Mouse (Mus musculus): ENCODE measurements around the gene Ddx49. TPM values are rescaled to one million over a fixed set of nuclear protein-coding genes. Genes with fewer than 3 reads are reported as not detected.

The Ddx49 gene
- polyA plus RNA-seq, 1 experiment from 2014 or later, result 58.9 TPM

DNA sequence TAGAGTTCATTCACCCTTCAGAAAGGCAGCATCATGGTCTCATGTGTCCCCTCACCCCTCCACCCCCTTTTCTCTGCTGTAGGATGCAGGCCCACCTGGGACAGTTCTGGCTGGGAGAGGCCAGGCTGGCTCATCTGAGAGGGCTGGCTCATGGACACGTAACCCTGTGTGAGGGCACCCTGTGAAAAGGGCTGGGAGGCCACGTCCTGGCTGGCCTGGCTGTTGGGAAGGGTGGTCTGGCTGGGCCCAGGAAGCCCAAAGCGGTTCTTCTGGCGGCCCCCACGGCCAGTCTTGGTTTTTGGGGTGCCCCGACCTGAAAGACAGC, 30.6 kb upstream of the Ddx49 start:
- no peak overlapping the region for H3K9ac ChIP-seq
- H3K4me3 ChIP-seq, result no peak overlapping the region
- H3K9me3 ChIP-seq, result no peaks in the 10 kb centered on the region
- H3K36me3 ChIP-seq, result peaks cover 74% of the 10 kb centered on the region
- H3K27ac ChIP-seq, result no peak overlapping the region
- 95% methylated on average over 6 of the region's 6 CpGs for WGBS
- peaks cover 10% of the 10 kb centered on the region for H3K27me3 ChIP-seq
- H3K4me1 ChIP-seq, result peaks cover 23% of the 10 kb centered on the region
- no peak for ATAC-seq (ENCODE audit: insufficient number of reproducible peaks, insufficient read depth, low FRiP score, low TSS enrichment)
- H3K4me2 ChIP-seq (replicated peaks), result no peak overlapping the region

DNA sequence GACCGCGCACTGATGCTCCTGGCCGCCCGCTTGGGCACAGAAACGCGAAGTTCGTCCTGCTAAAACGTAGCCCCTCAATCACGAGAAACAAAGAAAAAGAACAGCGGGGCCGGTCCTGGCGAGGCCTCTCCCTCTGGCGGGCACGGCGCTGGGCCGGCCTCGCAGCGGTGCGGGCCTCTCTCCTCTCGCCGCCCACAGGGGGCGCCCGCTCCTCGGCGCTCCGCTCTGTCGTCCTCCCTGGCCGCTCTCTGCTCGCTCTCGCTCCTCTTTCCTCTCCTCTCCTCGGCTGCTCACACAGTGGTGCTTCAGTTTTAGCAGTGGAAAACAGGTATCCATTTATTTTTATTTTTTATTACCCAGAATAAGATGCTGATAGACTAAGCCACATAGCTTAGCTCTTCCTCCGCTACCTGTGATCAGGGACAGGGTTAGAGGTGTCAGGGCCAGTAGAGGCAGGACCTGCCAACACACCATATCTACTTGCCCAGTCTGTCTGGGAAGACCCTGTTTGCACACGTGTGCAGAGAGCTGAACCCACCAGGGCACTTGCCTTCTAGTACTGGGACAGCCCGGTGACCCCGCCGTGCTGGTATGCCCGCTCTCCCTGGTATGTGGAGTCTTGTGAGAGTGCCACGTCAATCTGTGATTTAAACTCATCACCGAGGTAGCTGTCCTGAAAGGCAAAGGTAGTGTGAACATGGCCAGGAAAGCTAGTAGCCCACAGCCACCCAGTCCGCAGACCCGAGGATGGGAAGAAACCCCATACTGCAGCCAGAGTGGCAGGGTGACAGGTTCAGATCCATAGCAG, 30.0 kb upstream of the Ddx49 start:
- Histone ChIP-seq H3K9ac (0 out of 2 replicates have a peak overlapping the region, but pooled peaks have one; percentile 21), H3K4me1 (peaks cover 23% of the 10 kb centered on the region), H3K27me3 (peaks cover 10% of the 10 kb centered on the region), H3K36me3 (peaks cover 68% of the 10 kb centered on the region), H3K4me3 (no peak overlapping the region), H3K4me2 (replicated peaks) (peak overlapping the region; percentile 29; the same call in 1 of the 2 replicates), H3K27ac (no peak overlapping the region), H3K9me3 (no peaks in the 10 kb centered on the region)
- WGBS, result 22% methylated on average over 41 of the region's 41 CpGs
- peak; percentile 65; the same call in 1 of the 2 replicates for ATAC-seq (ENCODE audit: insufficient number of reproducible peaks, insufficient read depth, low FRiP score, low TSS enrichment)

GRCm38 (mm10) chr8:70331526-70331925, 29.2 kb upstream of the Ddx49 start:
- Histone ChIP-seq H3K9me3 (no peaks in the 10 kb centered on the region), H3K4me2 (replicated peaks) (peak overlapping the region; percentile 34; the same call in 1 of the 2 replicates), H3K27me3 (peaks cover 10% of the 10 kb centered on the region), H3K4me1 (peaks cover 23% of the 10 kb centered on the region), H3K27ac (peak overlapping the region; percentile 30; the same call in 1 of the 2 replicates), H3K4me3 (no peak overlapping the region), H3K9ac (0 out of 2 replicates have a peak overlapping the region, but pooled peaks have one; percentile 20), H3K36me3 (peaks cover 60% of the 10 kb centered on the region)
- no peak for ATAC-seq (ENCODE audit: insufficient number of reproducible peaks, insufficient read depth, low FRiP score, low TSS enrichment)
- 61% methylated on average over 19 of the region's 19 CpGs for WGBS

- Histone ChIP-seq H3K4me3 (peak overlapping the region; percentile 11), H3K27me3 (peaks cover 10% of the 10 kb centered on the region), H3K27ac (peak overlapping the region; percentile 30; the same call in 1 of the 2 replicates), H3K36me3 (peaks cover 54% of the 10 kb centered on the region), H3K9ac (0 out of 2 replicates have a peak overlapping the region, but pooled peaks have one; percentile 26), H3K4me1 (peaks cover 23% of the 10 kb centered on the region), H3K9me3 (no peaks in the 10 kb centered on the region), H3K4me2 (replicated peaks) (peak overlapping the region; percentile 34)
- ATAC-seq (ENCODE audit: insufficient number of reproducible peaks, insufficient read depth, low FRiP score, low TSS enrichment), result peak; percentile 71
- WGBS, result 30% methylated on average over 53 of the region's 53 CpGs
Observed at GRCm38 (mm10) chr8:70330741-70331364, 28.6 kb upstream of the Ddx49 start.

DNA sequence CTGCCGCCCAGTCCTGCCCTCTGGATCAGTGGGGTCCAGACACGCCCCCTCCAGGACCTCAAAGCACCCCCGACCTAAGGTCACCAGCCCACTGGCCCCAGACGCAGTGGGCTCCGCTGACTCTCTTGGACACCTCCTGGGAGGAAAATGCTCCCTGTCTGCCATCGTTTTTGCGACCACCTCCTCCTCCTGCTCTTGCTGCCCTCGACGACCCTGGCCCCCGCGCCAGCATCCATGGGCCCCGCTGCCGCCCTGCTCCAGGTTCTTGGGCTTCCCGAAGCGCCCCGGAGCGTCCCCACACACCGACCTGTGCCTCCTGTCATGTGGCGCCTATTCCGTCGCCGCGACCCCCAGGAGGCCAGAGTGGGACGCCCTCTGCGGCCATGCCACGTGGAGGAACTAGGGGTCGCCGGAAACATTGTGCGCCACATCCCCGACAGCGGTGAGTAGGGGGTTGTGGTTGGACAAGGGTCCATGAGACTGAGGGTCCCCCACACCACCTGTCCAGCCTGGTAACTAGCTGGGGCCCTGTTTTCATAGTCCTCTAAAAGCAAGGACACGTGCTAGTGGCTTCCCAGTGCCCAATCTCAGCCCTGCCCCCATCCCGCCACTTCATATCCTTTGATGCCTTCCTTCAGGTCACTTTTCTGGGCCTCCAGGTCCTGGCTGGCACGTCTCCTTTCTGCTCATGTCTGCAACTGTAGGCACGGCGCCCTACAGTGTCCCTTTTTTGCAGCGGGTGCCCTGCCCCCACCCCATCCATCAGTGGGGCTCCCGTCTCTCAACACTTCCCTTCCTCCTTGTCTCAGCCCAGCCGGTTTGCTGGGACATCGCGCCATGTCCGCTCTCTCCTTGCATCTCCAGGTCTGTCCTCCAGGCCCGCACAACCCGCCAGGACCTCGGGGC, 27.8 kb upstream of the Ddx49 start:
- WGBS, result 6% methylated on average over 45 of the region's 45 CpGs
- Histone ChIP-seq H3K9ac (peak overlapping the region; percentile 26), H3K4me3 (peak overlapping the region; percentile 11), H3K4me2 (replicated peaks) (peak overlapping the region; percentile 34), H3K9me3 (no peaks in the 10 kb centered on the region), H3K4me1 (peaks cover 23% of the 10 kb centered on the region), H3K27ac (no peak overlapping the region), H3K36me3 (peaks cover 48% of the 10 kb centered on the region), H3K27me3 (peaks cover 10% of the 10 kb centered on the region)
- 0 out of 2 replicates have a peak, but pooled peaks have one; percentile 13 for ATAC-seq (ENCODE audit: insufficient number of reproducible peaks, insufficient read depth, low FRiP score, low TSS enrichment)

DNA sequence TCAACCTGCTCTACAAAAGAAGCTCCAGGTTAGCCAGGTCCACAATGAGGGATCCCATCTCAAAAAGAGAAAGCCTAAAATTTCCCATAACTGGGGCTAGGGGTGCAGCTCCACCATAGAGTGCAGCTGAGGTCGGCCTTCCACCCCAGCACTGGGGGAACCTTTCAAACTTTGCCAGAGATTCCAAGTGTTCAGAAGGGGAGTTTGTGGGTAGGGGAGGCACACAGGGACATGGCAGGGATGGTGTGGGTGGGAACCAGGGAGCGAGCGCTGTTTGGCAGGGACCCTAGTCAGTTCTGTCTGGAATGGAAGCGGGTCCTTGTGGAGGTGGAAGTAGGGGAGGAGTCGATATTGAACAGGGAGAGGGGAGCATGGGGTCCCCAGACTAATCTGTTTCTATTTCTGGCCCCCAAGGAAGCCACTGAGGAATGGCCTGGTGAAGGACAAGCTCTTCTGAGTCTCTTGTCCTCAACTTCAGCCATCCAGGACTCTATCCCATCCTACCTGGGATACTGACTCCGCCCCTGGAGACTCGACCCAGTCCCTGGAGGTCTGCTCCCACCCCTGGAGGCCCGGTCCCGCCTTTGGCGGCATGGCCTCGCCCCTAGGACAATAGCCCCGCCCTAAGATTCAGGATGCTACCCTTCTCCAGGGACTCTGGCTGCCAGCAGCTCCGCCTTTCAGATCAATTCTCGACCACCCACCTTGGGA, 27.0 kb upstream of the Ddx49 start, which contains the start of gene Gdf1:
Gdf1 (plus strand) TSS at position 694 of the 711 bp plus-strand sequence.
- no peak for ATAC-seq (ENCODE audit: insufficient number of reproducible peaks, insufficient read depth, low FRiP score, low TSS enrichment)
- Histone ChIP-seq H3K4me3 (peak within 1 kb of the TSS; percentile 11), H3K9ac (peak within 1 kb of the TSS; percentile 26), H3K4me2 (replicated peaks) (peak within 1 kb of the TSS; percentile 34), H3K27ac (no peak within 1 kb of the TSS), H3K9me3 (no peaks in the 10 kb centered on the region), H3K36me3 (peaks cover 40% of the 10 kb centered on the region), H3K27me3 (peaks cover 10% of the 10 kb centered on the region), H3K4me1 (peaks cover 23% of the 10 kb centered on the region)
- 25% methylated on average over 14 of the region's 14 CpGs for WGBS

DNA sequence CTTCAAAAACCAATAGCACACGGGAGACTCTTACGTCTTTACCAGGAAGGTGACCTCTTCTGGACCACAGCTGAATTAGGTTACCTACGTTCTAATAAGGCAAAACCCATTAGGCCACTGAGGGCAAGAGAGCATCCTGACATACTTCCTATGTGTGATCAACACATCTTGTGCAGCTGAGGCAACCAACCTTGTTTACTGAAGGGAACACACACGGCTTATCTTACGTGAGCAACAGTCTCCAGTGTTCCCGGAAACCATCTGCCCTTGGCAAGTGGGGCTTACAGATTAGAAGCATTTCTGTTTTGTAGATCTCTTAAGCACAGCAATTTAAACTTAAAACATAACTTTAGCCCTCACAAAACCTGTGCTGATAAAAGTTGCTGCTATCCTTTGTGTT, 25.2 kb upstream of the Ddx49 start:
- ATAC-seq (ENCODE audit: insufficient number of reproducible peaks, insufficient read depth, low FRiP score, low TSS enrichment), result no peak
- H3K36me3 ChIP-seq, result peaks cover 27% of the 10 kb centered on the region
- 93% methylated on average over 6 of the region's 6 CpGs for WGBS

DNA sequence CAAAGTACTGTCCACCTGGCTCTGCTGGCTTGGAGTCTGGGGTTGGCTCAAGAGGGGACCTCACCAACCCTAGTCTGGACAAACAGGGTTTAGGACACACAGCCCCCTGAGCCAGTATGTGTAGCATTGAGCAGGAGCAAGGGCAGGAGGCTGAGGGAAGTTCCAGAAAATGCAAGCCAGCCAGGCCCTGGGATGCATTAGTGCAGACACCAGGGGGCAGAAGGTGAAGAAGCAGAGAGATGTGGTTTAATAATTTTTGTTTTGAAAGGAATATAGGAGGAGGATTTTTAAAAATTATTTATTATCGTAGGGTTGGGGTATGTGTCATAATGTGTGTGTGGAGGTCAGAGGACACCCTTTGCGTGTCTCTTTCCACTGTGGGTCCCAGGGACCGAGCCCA, 21.4 kb upstream of the Ddx49 start:
- Histone ChIP-seq H3K36me3 (peaks cover 16% of the 10 kb centered on the region), H3K4me1 (no peaks in the 10 kb centered on the region), H3K27me3 (no peaks in the 10 kb centered on the region), H3K4me3 (no peak overlapping the region), H3K27ac (no peak overlapping the region), H3K9ac (no peak overlapping the region), H3K4me2 (replicated peaks) (no peak overlapping the region), H3K9me3 (no peaks in the 10 kb centered on the region)
- 87% methylated on average over 3 of the region's 3 CpGs for WGBS
- ATAC-seq (ENCODE audit: insufficient number of reproducible peaks, insufficient read depth, low FRiP score, low TSS enrichment), result no peak

More for the DNA sequence above, 25.2 kb upstream of the Ddx49 start:
- peaks cover 10% of the 10 kb centered on the region for H3K27me3 ChIP-seq
- no peak overlapping the region for H3K27ac ChIP-seq
- H3K4me3 ChIP-seq, result no peak overlapping the region
- peaks cover 23% of the 10 kb centered on the region for H3K4me1 ChIP-seq
- no peak overlapping the region for H3K9ac ChIP-seq
- no peaks in the 10 kb centered on the region for H3K9me3 ChIP-seq
- H3K4me2 ChIP-seq (replicated peaks), result no peak overlapping the region

DNA sequence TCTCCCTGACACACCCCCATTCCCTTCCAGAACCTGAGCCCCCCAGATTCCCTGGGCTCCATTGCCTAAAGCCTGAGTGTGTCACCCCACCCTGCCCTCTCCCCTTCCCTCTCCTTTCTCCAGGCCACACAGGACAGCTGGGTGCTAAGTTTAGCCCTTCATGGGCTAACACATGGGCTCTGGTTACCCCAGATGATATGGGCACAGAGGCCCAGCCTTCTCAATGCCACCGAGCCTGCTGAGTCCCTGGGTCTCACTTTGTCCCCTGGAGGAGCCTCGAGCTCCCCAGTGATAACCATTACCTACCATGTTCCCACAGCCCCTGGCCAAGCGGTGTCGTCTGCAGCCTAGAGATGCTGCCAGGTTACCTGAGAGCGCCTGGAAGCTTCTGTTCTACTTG, 15.6 kb upstream of the Ddx49 start:
- Histone ChIP-seq H3K9me3 (no peaks in the 10 kb centered on the region), H3K4me2 (replicated peaks) (peak overlapping the region; percentile 68; the same call in 1 of the 2 replicates), H3K4me3 (no peak overlapping the region), H3K4me1 (peaks cover 27% of the 10 kb centered on the region), H3K36me3 (peaks cover 14% of the 10 kb centered on the region), H3K27ac (peak overlapping the region; percentile 83), H3K27me3 (no peaks in the 10 kb centered on the region), H3K9ac (no peak overlapping the region)
- WGBS, result 85% methylated on average over 5 of the region's 5 CpGs
- ATAC-seq (ENCODE audit: insufficient number of reproducible peaks, insufficient read depth, low FRiP score, low TSS enrichment), result no peak

DNA sequence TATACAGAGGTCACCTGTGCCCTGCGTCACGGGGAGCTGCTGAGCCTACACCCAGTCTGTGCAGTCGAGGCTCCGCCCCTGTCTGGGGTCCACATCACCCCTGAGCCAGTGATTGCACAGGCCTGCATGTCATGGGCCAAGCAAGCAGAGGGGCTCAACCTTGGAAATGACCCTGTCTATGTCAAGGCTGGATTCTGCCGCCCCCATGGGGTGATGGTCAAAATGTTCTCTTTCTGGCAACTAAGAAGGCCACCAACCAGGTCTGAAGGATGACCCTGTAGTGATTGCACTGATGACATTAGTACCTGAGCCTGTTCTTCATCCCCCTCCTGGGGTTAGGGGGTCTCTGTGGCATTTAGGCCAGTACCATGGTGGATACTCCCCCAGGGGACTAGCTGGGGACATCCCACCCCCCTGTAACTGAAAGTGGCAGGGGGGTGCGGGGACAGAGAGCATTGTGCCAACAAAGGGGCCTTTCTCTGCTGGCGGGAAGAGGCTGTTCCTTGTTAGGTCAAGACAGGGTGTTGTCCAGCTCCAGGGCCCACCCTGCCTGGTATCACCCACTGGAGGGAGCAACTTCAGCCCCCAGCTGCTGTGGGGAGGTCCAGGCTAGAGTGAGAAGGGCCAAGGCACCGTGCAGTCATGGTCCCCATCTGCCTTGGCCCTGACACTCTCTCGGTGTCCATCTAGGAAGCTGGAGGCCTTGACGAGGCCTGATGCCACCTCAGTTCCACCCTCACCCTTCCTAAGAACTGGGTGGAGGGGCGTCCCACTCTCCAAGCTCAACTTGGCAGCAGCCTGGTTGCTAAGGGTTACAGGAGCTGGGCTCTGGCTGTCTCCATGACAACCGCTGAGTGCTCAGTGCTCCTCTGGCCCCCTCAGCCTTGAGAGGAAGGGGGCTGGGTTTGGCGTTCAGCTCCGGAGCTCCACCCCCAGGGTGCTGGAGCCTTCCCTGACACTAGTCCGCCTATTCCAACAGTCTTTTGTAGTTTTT, 14.5 kb upstream of the Ddx49 start:
- Histone ChIP-seq H3K36me3 (peaks cover 22% of the 10 kb centered on the region), H3K27ac (peak overlapping the region; percentile 83), H3K4me1 (peaks cover 27% of the 10 kb centered on the region), H3K9me3 (no peaks in the 10 kb centered on the region), H3K4me2 (replicated peaks) (peak overlapping the region; percentile 68), H3K9ac (peak overlapping the region; percentile 63), H3K27me3 (no peaks in the 10 kb centered on the region), H3K4me3 (peak overlapping the region; percentile 57)
- peak; percentile 82 for ATAC-seq (ENCODE audit: insufficient number of reproducible peaks, insufficient read depth, low FRiP score, low TSS enrichment)
- 8% methylated on average over 15 of the region's 15 CpGs for WGBS

Data from embryonic facial prominence, embryonic 12.5 days (tissue).